Mouse (Mus musculus) right cerebral cortex, postnatal 25 days (tissue): ENCODE data around the gene Mgat2.

ENCODE experiments used
- DNase-seq: peaks from one replicate; pipeline ENCODE4 v3.0.0; 2022

The Mgat2 gene

GRCm38 (mm10) chr12:69181800-69182199 is 2.2 kb upstream of the Mgat2 start:
- DNase-seq = no peak

- no peak for DNase-seq
Measured at GRCm38 (mm10) chr12:69184342-69185295, 662 bp downstream of the Mgat2 start.

- no peak for DNase-seq
Measured at GRCm38 (mm10) chr12:69185371-69185770, 1.4 kb downstream of the Mgat2 start.

- no peak for DNase-seq
Measured at GRCm38 (mm10) chr12:69186811-69187471, 3.0 kb downstream of the Mgat2 start.

- DNase-seq = no peak
Measured at GRCm38 (mm10) chr12:69190074-69190473, 6.1 kb downstream of the Mgat2 start.

GRCm38 (mm10) chr12:69190522-69190921 is 6.6 kb downstream of the Mgat2 start:
- no peak for DNase-seq

- DNase-seq = no peak
Measured at GRCm38 (mm10) chr12:69191396-69191795, 7.4 kb downstream of the Mgat2 start.

GRCm38 (mm10) chr12:69192637-69193036 is 8.7 kb downstream of the Mgat2 start:
- DNase-seq = no peak

- peak; percentile 83 for DNase-seq
Measured at GRCm38 (mm10) chr12:69196444-69197377, 12.8 kb downstream of the Mgat2 start, which contains the start of gene Gm49383. Gene Gm49383 (minus strand): TSS chr12:69197104.

GRCm38 (mm10) chr12:69197378-69198163 is 13.6 kb downstream of the Mgat2 start:
- DNase-seq = peak; percentile 65

- DNase-seq = no peak
Measured at GRCm38 (mm10) chr12:69198164-69198535, 14.2 kb downstream of the Mgat2 start, which contains the start of gene Dnaaf2. Gene Dnaaf2 (minus strand): TSS chr12:69198429.

- no peak for DNase-seq
Measured at GRCm38 (mm10) chr12:69198985-69199384, 15.0 kb downstream of the Mgat2 start.

- no peak for DNase-seq
Measured at GRCm38 (mm10) chr12:69204052-69204833, 20.3 kb downstream of the Mgat2 start, which contains the start of gene Gm49384. Gene Gm49384 (minus strand): TSS chr12:69204267.

GRCm38 (mm10) chr12:69207396-69207795 is 23.4 kb downstream of the Mgat2 start:
- no peak for DNase-seq

GRCm38 (mm10) chr12:69207926-69208325 is 24.0 kb downstream of the Mgat2 start:
- DNase-seq = no peak

- DNase-seq = no peak
Measured at GRCm38 (mm10) chr12:69208520-69208919, 24.6 kb downstream of the Mgat2 start.

GRCm38 (mm10) chr12:69210056-69210979 is 26.4 kb downstream of the Mgat2 start:
- no peak for DNase-seq

- DNase-seq = no peak
Measured at GRCm38 (mm10) chr12:69211057-69211456, 27.1 kb downstream of the Mgat2 start.

GRCm38 (mm10) chr12:69213186-69213777 is 29.3 kb downstream of the Mgat2 start:
- no peak for DNase-seq
